Mouse (Mus musculus) spleen, adult 2 months (tissue): Measurements from ENCODE around the gene Mov10l1. TPM values are rescaled to one million over a fixed set of nuclear protein-coding genes. Genes with fewer than 3 reads are reported as not detected.
A peak's percentile ranks its signal among the peaks of the same experiment; 100 is the strongest.

Experiments used
- DNase-seq, 2 experiments: peaks; one replicate each; pipeline versions ENCODE4 v3.0.0 to v3.0.0-alpha.2; 2012 to 2021; ENCODE audit warnings: low spot score in 2 of 2, low read depth in 1 of 2
- H3K27ac ChIP-seq: fragments of 200-500 bp; 2 replicates; pipeline ENCODE4 v1.5.1; 2012; ENCODE audit warnings: low read length, inconsistent platforms; ENCODE audit not compliant: insufficient read depth
- H3K27me3 ChIP-seq: fragments of 200-500 bp; 2 replicates; pipeline ENCODE4 v1.6.1; 2012; ENCODE audit warnings: mild to moderate bottlenecking, moderate library complexity, low read length, inconsistent platforms; ENCODE audit not compliant: control insufficient read depth, insufficient read depth
- H3K36me3 ChIP-seq: fragments of 200-500 bp; 2 replicates; pipeline ENCODE4 v1.6.1; 2012; ENCODE audit warnings: mild to moderate bottlenecking, low read length, inconsistent platforms; ENCODE audit not compliant: control insufficient read depth, insufficient read depth
- H3K4me1 ChIP-seq: fragments of 200-500 bp; 2 replicates; pipeline ENCODE4 v1.6.1; 2011; ENCODE audit warnings: inconsistent platforms; ENCODE audit not compliant: control insufficient read depth, insufficient read depth, insufficient read length
- H3K4me3 ChIP-seq: fragments of 200-500 bp; 2 replicates; pipeline ENCODE4 v1.5.1; 2011; ENCODE audit warnings: mild to moderate bottlenecking, inconsistent platforms; ENCODE audit not compliant: insufficient read depth, insufficient read length; ENCODE audit errors: extremely low read depth
- CTCF ChIP-seq: fragments of 200-500 bp; IDR thresholded peaks from 2 replicates; pipeline ENCODE4 v1.5.1; 2011; ENCODE audit warnings: mild to moderate bottlenecking, inconsistent platforms; ENCODE audit not compliant: insufficient read depth, insufficient read length, insufficient replicate concordance; ENCODE audit errors: extremely low read depth
- POLR2A ChIP-seq: fragments of 200-500 bp; IDR thresholded peaks from 2 replicates; pipeline ENCODE4 v1.6.1; 2011; ENCODE audit warnings: low read depth, low read length, inconsistent platforms
- WGBS: fragments of 180-500 bp; shearing (Covaris S2); methylation state at CpG from one replicate; pipeline ENCODE4 v1.1.7; 2018; 5-methylcytosine and 5-hydroxymethylcytosine counted together
- polyA plus RNA-seq: library from polyadenylated mRNA; depleted of rRNA; stranded (reverse); fragments of >200 nt; gene quantifications from 2 replicates; pipeline ENCODE4 v1.2.3, GENCODE M21; 2012

Gene Mov10l1
- polyA plus RNA-seq, 1 experiment: not detected

- no peak overlapping the region for H3K27ac ChIP-seq
- WGBS: 45% methylated on average over 10 of the region's 10 CpGs
- H3K27me3 ChIP-seq: no peaks in the 10 kb centered on the region
- no peaks in the 10 kb centered on the region for H3K36me3 ChIP-seq
- H3K4me3 ChIP-seq: no peak overlapping the region
- H3K4me1 ChIP-seq: peaks cover 14% of the 10 kb centered on the region; the same call in 1 of the 2 replicates
- TF ChIP-seq POLR2A (no peak), CTCF (no peak)
- no peak for DNase-seq
These were observed 91.4 kb downstream of the Mov10l1 start for GRCm38 (mm10) chr15:89073993-89074603.

- Histone ChIP-seq H3K27me3 (no peaks in the 10 kb centered on the region), H3K36me3 (no peaks in the 10 kb centered on the region), H3K4me1 (peaks cover 14% of the 10 kb centered on the region; the same call in 1 of the 2 replicates), H3K4me3 (peak within 1 kb of the TSS; percentile 76), H3K27ac (peak within 1 kb of the TSS; percentile 70)
- 31% methylated on average over 11 of the region's 11 CpGs for WGBS
- DNase-seq: no peak
- TF ChIP-seq POLR2A (no peak), CTCF (no peak)
These were observed 92.1 kb downstream of the Mov10l1 start, which contains the start of gene Trabd for GRCm38 (mm10) chr15:89074613-89075477. Trabd (plus strand) TSS chr15:89075124.

- no peaks in the 10 kb centered on the region for H3K36me3 ChIP-seq
- peak overlapping the region; percentile 76 for H3K4me3 ChIP-seq
- TF ChIP-seq POLR2A (peak; percentile 52), CTCF (no peak)
- WGBS: under 1% methylated on average over 45 of the region's 59 CpGs
- H3K27ac ChIP-seq: peak overlapping the region; percentile 70
- DNase-seq: peak; percentile 52 to 82
- H3K4me1 ChIP-seq: peaks cover 14% of the 10 kb centered on the region; the same call in 1 of the 2 replicates
- no peaks in the 10 kb centered on the region for H3K27me3 ChIP-seq
These were observed 92.9 kb downstream of the Mov10l1 start for GRCm38 (mm10) chr15:89075478-89076147.

- Histone ChIP-seq H3K27ac (peak overlapping the region; percentile 78), H3K4me3 (peak overlapping the region; percentile 76), H3K27me3 (no peaks in the 10 kb centered on the region), H3K36me3 (0 out of 2 replicates have a peak, but pooled peaks cover 3% of the 10 kb centered on the region), H3K4me1 (peaks cover 14% of the 10 kb centered on the region; the same call in 1 of the 2 replicates)
- TF ChIP-seq CTCF (no peak), POLR2A (no peak)
- under 1% methylated on average over 39 of the region's 39 CpGs for WGBS
- peak in 1 of 2 experiments; percentile 33 for DNase-seq
These were observed 93.5 kb downstream of the Mov10l1 start for GRCm38 (mm10) chr15:89076156-89076731.

DNA sequence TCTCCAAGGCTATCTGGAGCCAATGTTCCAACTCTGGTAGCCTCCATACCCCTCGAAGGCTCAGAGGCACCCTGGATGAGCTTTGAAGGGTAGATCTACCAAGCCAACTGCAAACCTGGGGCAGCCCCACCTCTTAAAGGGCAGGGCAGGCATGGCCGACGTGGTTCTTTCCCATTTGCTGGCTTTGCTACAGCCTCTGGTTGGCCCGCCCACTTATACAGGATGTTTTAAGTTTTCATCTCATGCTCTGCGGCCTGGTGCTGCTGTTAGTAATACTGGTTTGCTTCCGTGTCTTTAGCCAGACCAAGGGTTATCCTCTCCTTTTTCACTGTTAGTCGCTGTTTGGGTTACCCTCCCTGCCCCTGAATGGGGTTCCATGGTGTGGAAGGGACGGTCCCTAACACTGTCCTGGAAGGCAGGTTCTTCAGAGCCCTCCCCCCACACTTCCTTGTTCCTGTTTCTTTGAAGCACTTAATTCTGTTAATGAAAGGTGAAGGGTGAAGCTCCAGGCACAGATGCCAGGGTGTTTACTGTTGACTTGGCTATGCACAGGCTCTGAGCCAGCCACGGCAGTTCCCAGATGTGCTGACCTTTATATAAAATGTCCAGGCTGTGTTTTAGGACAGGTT, 95.6 kb downstream of the Mov10l1 start:
- DNase-seq: peak; percentile 69 to 77
- peaks cover 16% of the 10 kb centered on the region for H3K36me3 ChIP-seq
- H3K4me1 ChIP-seq: peaks cover 14% of the 10 kb centered on the region; the same call in 1 of the 2 replicates
- H3K27ac ChIP-seq: peak overlapping the region; percentile 84
- no peaks in the 10 kb centered on the region for H3K27me3 ChIP-seq
- TF ChIP-seq POLR2A (peak; percentile 7), CTCF (no peak)
- WGBS: 4% methylated on average over 9 of the region's 9 CpGs
- peak overlapping the region; percentile 53; the same call in 1 of the 2 replicates for H3K4me3 ChIP-seq

DNA sequence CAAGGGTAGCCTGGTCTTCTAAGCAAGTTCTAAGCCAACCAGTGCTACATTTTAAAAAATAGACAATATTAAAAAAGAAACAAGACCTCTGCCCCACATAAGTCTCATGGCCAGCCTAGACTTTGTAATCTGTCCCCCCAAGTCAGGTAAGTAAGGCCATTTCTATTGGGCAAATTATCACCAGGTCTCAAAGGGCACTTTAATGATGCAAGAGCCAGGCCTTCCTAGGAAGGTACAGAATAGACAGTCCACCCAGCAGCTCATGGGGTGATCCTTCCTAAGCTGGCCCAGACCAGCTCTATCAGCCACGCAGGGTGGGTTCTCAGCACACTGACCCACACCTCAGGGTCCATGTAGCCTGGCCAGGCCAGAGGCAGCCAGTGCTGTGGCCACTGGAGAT, 101.2 kb downstream of the Mov10l1 start:
- H3K4me3 ChIP-seq: no peak overlapping the region
- H3K27me3 ChIP-seq: no peaks in the 10 kb centered on the region
- WGBS: 94% methylated on average over 1 of the region's 1 CpGs
- H3K27ac ChIP-seq: no peak overlapping the region
- peaks cover 3% of the 10 kb centered on the region; the same call in 1 of the 2 replicates for H3K4me1 ChIP-seq
- peaks cover 40% of the 10 kb centered on the region for H3K36me3 ChIP-seq
- no peak for DNase-seq
- TF ChIP-seq CTCF (no peak), POLR2A (no peak)
